Mouse (Mus musculus) heart, postnatal 25 days (tissue): ENCODE measurements around the gene Rpl9. TPM values are rescaled to one million over a fixed set of nuclear protein-coding genes. Genes with fewer than 3 reads are reported as not detected.

ENCODE experiments used
- DNase-seq: peaks from one replicate; pipeline ENCODE4 v3.0.0; 2022; ENCODE audit warnings: low spot score
- intact Hi-C: fragments of 180-260 bp; cut with DNase I; formaldehyde crosslinking; loops from one replicate; pipeline ENCODE4 v1.15.1; 2025
- total RNA-seq, 2 experiments: library from RNA; stranded (reverse); gene quantifications; 2 replicates each; pipeline ENCODE4 v1.2.3; 2021

The Rpl9 gene
- total RNA-seq, 2 experiments from 2014 or later, result 612 to 670 TPM

DNA sequence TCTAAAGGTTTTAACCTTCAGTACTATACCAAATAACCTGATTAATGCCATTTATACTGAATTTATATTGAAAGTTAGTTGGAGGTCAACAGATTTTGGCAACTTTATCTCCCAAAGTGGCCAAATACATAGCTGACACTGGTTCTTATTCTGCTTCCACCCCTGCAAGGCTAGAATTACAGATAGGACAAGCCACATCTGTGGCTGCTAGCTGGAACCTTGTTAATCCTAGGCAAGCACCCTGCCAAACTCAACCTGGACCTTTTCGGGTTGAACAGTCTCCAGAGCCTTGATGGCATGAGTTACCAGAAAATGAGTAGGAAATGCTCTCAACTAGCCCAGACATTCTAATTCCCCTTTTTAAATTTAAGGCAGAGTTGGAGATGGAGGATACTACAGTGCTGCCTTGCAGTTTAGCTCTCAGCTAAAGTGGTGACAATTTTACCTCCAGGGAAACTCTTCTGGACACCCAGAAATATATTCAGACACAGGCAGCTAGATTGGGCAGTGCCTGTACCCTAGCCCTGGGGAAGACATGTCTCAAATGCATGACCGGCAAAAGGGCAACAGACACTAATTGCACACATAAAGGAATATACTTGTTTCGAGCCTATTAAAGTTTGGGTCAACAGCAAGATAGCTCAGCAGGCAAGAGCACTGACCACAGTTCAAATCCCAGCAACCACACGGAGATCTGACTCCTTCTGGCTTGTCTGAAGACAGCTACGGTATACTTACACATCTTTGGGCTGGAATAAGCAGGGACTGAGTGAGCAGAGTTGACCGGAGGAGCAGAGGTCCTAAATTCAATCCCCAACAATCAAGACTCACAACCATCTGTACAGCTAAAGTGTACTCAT lies 4.0 kb downstream of the Rpl9 start:
- intact Hi-C loops, result no loop called here
- no peak for DNase-seq

- intact Hi-C loops, result no loop called here
- no peak for DNase-seq
Measured at GRCm38 (mm10) chr5:65385704-65386103, 5.5 kb downstream of the Rpl9 start.

GRCm38 (mm10) chr5:65374746-65375145 lies 16.5 kb downstream of the Rpl9 start:
- intact Hi-C loops, result no loop called here
- DNase-seq, result no peak

DNA sequence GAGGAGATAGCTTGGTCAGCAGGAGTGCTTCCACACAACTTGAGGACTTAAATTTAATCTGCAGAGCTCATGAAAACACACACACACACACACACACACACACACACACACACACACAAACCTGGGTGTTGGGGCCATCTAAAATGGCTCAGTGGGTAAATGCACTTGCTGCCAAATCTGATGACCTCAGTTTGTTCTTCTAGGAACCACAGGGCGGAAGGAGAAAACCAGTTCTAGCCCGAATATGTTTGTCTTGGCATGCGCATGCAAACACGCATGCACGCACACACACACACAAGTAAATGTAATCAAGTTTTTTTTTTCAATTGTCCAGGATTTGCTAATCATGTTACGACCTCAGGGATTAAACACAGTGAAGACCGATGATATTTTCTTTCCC lies 19.7 kb downstream of the Rpl9 start:
- DNase-seq, result no peak
- intact Hi-C loops, result no loop called here

GRCm38 (mm10) chr5:65367837-65368236 lies 23.4 kb downstream of the Rpl9 start:
- intact Hi-C loops, result no loop called here
- no peak for DNase-seq

DNA sequence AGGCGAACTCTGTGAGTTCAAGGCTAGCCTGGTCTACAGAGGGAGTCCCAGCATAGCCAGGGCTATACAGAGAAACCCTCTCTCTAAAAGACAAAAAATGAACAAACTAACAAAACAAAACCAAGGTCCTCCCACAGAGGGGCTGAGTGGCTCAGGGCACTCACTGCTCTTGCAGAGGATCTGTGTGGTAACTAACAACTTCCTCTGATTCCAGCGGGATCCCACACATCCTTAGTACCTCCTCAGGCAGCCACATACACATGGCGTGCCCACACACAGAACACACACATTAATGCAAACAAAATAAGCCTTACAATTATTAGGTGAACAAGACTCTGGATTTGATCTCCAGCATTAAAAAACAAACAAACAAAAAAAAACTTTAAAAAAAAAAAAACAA lies 33.5 kb downstream of the Rpl9 start:
- no peak for DNase-seq
- intact Hi-C loops, result no loop called here

- intact Hi-C loops, result no loop called here
Measured at GRCm38 (mm10) chr5:65356851-65357250, 34.4 kb downstream of the Rpl9 start.

GRCm38 (mm10) chr5:65354985-65355384 lies 36.3 kb downstream of the Rpl9 start:
- DNase-seq, result no peak
- intact Hi-C loops, result no loop called here

More at GRCm38 (mm10) chr5:65356851-65357250, 34.4 kb downstream of the Rpl9 start:
- no peak for DNase-seq

GRCm38 (mm10) chr5:65354097-65354496 lies 37.1 kb downstream of the Rpl9 start:
- intact Hi-C loops, result no loop called here

GRCm38 (mm10) chr5:65350508-65350907 lies 40.7 kb downstream of the Rpl9 start:
- intact Hi-C loops, result no loop called here
- no peak for DNase-seq

More at GRCm38 (mm10) chr5:65354097-65354496, 37.1 kb downstream of the Rpl9 start:
- DNase-seq, result no peak

GRCm38 (mm10) chr5:65348168-65348567 lies 43.1 kb downstream of the Rpl9 start, which contains the start of gene Klb:
TSS of gene Klb (plus strand) at chr5:65348314.
- DNase-seq, result no peak
- intact Hi-C loops, result no loop called here

DNA sequence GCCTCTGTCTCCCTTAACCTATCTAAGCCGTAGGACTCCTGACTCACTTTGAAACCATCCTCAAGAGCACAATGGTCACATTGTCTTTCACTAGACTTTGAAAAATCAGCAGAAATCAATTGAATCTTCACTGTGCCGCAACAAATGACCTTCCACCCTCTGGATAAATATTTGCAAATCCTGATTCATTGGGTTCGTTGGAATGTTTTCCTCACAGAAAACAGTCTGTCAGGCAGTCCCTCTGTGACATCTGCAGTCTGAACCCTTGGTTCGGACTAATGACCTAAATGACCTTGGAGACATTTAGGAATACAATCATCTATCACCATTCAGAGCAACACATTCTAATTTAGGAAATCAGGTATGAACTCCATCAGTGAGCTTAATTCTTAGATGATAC lies 51.1 kb downstream of the Rpl9 start:
- intact Hi-C loops, result no loop called here

DNA sequence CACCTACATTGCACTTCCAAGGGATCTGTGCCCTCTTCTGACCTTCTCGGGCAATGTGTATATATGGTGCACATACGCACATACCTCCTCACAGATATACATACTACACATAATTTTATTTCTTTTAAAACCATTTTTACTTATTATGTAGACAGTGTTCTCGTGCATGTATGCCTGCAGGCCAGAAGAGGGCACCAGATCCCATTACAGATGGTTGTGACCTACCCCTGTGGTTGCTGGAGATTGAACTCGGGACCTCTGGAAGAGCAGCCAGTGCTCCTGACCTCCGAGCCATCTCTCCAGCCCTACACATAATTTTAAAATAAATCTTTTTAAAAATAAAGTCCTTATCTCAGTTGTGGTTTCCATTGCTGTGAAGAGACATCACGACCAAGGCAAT lies 52.9 kb downstream of the Rpl9 start:
- DNase-seq, result no peak
- intact Hi-C loops, result no loop called here

More for the DNA sequence above, 51.1 kb downstream of the Rpl9 start:
- DNase-seq, result no peak

Other genes with a start within 250 kb of the Rpl9 start
- 1 to 10 TPM; 2.1 TPM for gene Wdr19, start 191.7 kb downstream of the Rpl9 start, total RNA-seq
- gene Rfc1, start 55.8 kb downstream of the Rpl9 start, total RNA-seq, result 10 to 100 TPM; 27.5 to 30.4 TPM
- under 1 TPM in 1 of 2 experiments, not detected in 1; 0.31 TPM for gene Klb, start 43.1 kb downstream of the Rpl9 start, total RNA-seq
- gene Lias, start 53 bp upstream of the Rpl9 start, total RNA-seq, result 10 to 100 TPM; 50.8 to 52.3 TPM
- 10 to 100 TPM; 16.7 to 17.8 TPM for gene Ugdh, start 44.5 kb upstream of the Rpl9 start, total RNA-seq
- gene Gm43552, start 101.4 kb upstream of the Rpl9 start, total RNA-seq, result not detected
- gene Smim14, start 145.7 kb upstream of the Rpl9 start, total RNA-seq, result 100 to 1,000 TPM in 1 of 2 experiments, 10 to 100 TPM in 1; 91.5 to 105 TPM
- gene Ube2k, start 145.8 kb upstream of the Rpl9 start, total RNA-seq, result 10 to 100 TPM; 70.4 to 70.9 TPM